Mouse (Mus musculus) testis, adult 2 months (tissue): ENCODE data around the gene Wdr89. TPM values are rescaled to one million over a fixed set of nuclear protein-coding genes. Genes with fewer than 3 reads are reported as not detected.

Experiments
- H3K27ac ChIP-seq: fragments of 200-500 bp; 2 replicates; pipeline ENCODE4 v1.5.1; 2012; ENCODE audit warnings: low read depth, low read length; ENCODE audit not compliant: control insufficient read depth, insufficient read depth
- H3K27me3 ChIP-seq: fragments of 200-500 bp; 2 replicates; pipeline ENCODE4 v1.6.1; 2012; ENCODE audit warnings: mild to moderate bottlenecking, low read length, moderate library complexity; ENCODE audit not compliant: control insufficient read depth, insufficient read depth
- H3K36me3 ChIP-seq: fragments of 200-500 bp; 2 replicates; pipeline ENCODE4 v1.6.1; 2012; ENCODE audit warnings: mild to moderate bottlenecking, low read length; ENCODE audit not compliant: control insufficient read depth, insufficient read depth
- H3K4me1 ChIP-seq: fragments of 200-500 bp; 2 replicates; pipeline ENCODE4 v1.6.1; 2012; ENCODE audit warnings: low read length; ENCODE audit not compliant: control insufficient read depth, insufficient read depth
- H3K4me3 ChIP-seq: fragments of 200-500 bp; 2 replicates; pipeline ENCODE4 v1.5.1; 2012; ENCODE audit warnings: low read depth, mild to moderate bottlenecking, low read length, moderate library complexity, mixed read lengths; ENCODE audit not compliant: control insufficient read depth
- CTCF ChIP-seq: fragments of 200-500 bp; IDR thresholded peaks from 2 replicates; pipeline ENCODE4 v1.5.1; 2012; ENCODE audit warnings: low read depth, mild to moderate bottlenecking, inconsistent platforms, low read length, moderate library complexity; ENCODE audit not compliant: control insufficient read depth, insufficient read depth, insufficient replicate concordance
- POLR2A ChIP-seq: fragments of 200-500 bp; IDR thresholded peaks from 2 replicates; pipeline ENCODE4 v1.6.1; 2012; ENCODE audit warnings: low read depth, mild to moderate bottlenecking, inconsistent platforms, low read length, moderate library complexity; ENCODE audit not compliant: control insufficient read depth
- polyA plus RNA-seq: library from polyadenylated mRNA; depleted of rRNA; stranded (reverse); fragments of >200 nt; gene quantifications from 2 replicates; pipeline ENCODE4 v1.2.3, GENCODE M21; 2012

Wdr89 gene
- polyA plus RNA-seq, 1 experiment = 1.1 TPM

GRCm38 (mm10) chr12:75668221-75668620 is 1.1 kb downstream of the Wdr89 start:
- TF ChIP-seq CTCF = no peak
- TF ChIP-seq POLR2A = no peak
- peaks cover 10% of the 10 kb centered on the region for H3K4me1 ChIP-seq
- H3K36me3 ChIP-seq = no peaks in the 10 kb centered on the region; the same call in 1 of the 2 replicates
- H3K27ac ChIP-seq = no peak overlapping the region
- H3K4me3 ChIP-seq = no peak overlapping the region
- H3K27me3 ChIP-seq = no peaks in the 10 kb centered on the region

GRCm38 (mm10) chr12:75666939-75667338 is 2.4 kb downstream of the Wdr89 start:
- TF ChIP-seq POLR2A (no peak), CTCF (no peak)
- Histone ChIP-seq H3K27ac (no peak overlapping the region), H3K4me3 (no peak overlapping the region), H3K4me1 (peaks cover 10% of the 10 kb centered on the region), H3K36me3 (no peaks in the 10 kb centered on the region; the same call in 1 of the 2 replicates), H3K27me3 (no peaks in the 10 kb centered on the region)

- no peak overlapping the region for H3K4me3 ChIP-seq
- H3K36me3 ChIP-seq = no peaks in the 10 kb centered on the region
- H3K27ac ChIP-seq = no peak overlapping the region
- TF ChIP-seq POLR2A (no peak), CTCF (no peak)
- H3K27me3 ChIP-seq = no peaks in the 10 kb centered on the region
- peaks cover 6% of the 10 kb centered on the region for H3K4me1 ChIP-seq
Observed at GRCm38 (mm10) chr12:75664516-75664810, 4.9 kb downstream of the Wdr89 start.

- no peak overlapping the region for H3K4me3 ChIP-seq
Observed at GRCm38 (mm10) chr12:75663646-75664515, 5.5 kb downstream of the Wdr89 start.

GRCm38 (mm10) chr12:75662376-75662775 is 7.0 kb downstream of the Wdr89 start:
- Histone ChIP-seq H3K4me3 (no peak overlapping the region), H3K27ac (no peak overlapping the region), H3K4me1 (peaks cover 4% of the 10 kb centered on the region; the same call in 1 of the 2 replicates), H3K27me3 (no peaks in the 10 kb centered on the region), H3K36me3 (no peaks in the 10 kb centered on the region)
- TF ChIP-seq CTCF (no peak), POLR2A (no peak)

More at GRCm38 (mm10) chr12:75663646-75664515, 5.5 kb downstream of the Wdr89 start:
- H3K27ac ChIP-seq = peak overlapping the region; percentile 23
- H3K36me3 ChIP-seq = no peaks in the 10 kb centered on the region
- H3K4me1 ChIP-seq = peaks cover 5% of the 10 kb centered on the region
- no peak for TF ChIP-seq CTCF
- no peak for TF ChIP-seq POLR2A
- H3K27me3 ChIP-seq = no peaks in the 10 kb centered on the region

GRCm38 (mm10) chr12:75658403-75658802 is 10.9 kb downstream of the Wdr89 start:
- H3K4me1 ChIP-seq = no peaks in the 10 kb centered on the region
- TF ChIP-seq POLR2A = no peak
- TF ChIP-seq CTCF = no peak
- no peak overlapping the region for H3K4me3 ChIP-seq
- H3K27ac ChIP-seq = no peak overlapping the region
- no peaks in the 10 kb centered on the region for H3K27me3 ChIP-seq
- no peaks in the 10 kb centered on the region for H3K36me3 ChIP-seq

- H3K36me3 ChIP-seq = no peaks in the 10 kb centered on the region
- no peaks in the 10 kb centered on the region for H3K27me3 ChIP-seq
- TF ChIP-seq CTCF = peak; percentile 54; the same call in 1 of the 2 replicates
- no peak for TF ChIP-seq POLR2A
Observed at GRCm38 (mm10) chr12:75656580-75656979, 12.8 kb downstream of the Wdr89 start.

More at GRCm38 (mm10) chr12:75656580-75656979, 12.8 kb downstream of the Wdr89 start:
- Histone ChIP-seq H3K27ac (no peak overlapping the region), H3K4me1 (no peaks in the 10 kb centered on the region), H3K4me3 (no peak overlapping the region)
